Mouse (Mus musculus) kidney, postnatal 4 days (tissue): ENCODE results near the gene Mfap2.

Source experiments
- DNase-seq, 2 experiments: peaks; one replicate each; pipeline ENCODE4 v3.0.0; 2021; ENCODE audit warnings: mixed read lengths in 2 of 2

The Mfap2 gene

GRCm38 (mm10) chr4:141010118-141010517 is at the start of gene Mfap2:
Gene Mfap2, plus strand, starts transcription at chr4:141010418.
- no peak for DNase-seq

GRCm38 (mm10) chr4:140960781-140961466 is 49.3 kb upstream of the Mfap2 start, which contains the start of gene Sdhb:
Gene Sdhb, plus strand, starts transcription at chr4:140961203.
- peak; percentile 96 to 98 for DNase-seq

- no peak for DNase-seq
Measured at GRCm38 (mm10) chr4:140961467-140962206, 48.6 kb upstream of the Mfap2 start.

- no peak for DNase-seq
Measured at GRCm38 (mm10) chr4:140962207-140962909, 47.9 kb upstream of the Mfap2 start.

- DNase-seq, result peak; percentile 76 to 84
Measured at GRCm38 (mm10) chr4:140962950-140963349, 47.3 kb upstream of the Mfap2 start.

- DNase-seq, result peak in 1 of 2 experiments; percentile 48
Measured at GRCm38 (mm10) chr4:140963941-140964597, 46.1 kb upstream of the Mfap2 start.

GRCm38 (mm10) chr4:140964620-140965019 is 45.6 kb upstream of the Mfap2 start:
- DNase-seq, result peak; percentile 79 to 86

- no peak for DNase-seq
Measured at GRCm38 (mm10) chr4:140967386-140968159, 42.6 kb upstream of the Mfap2 start.

- no peak for DNase-seq
Measured at GRCm38 (mm10) chr4:140971691-140972090, 38.5 kb upstream of the Mfap2 start.

GRCm38 (mm10) chr4:140974408-140974807 is 35.8 kb upstream of the Mfap2 start:
- DNase-seq, result no peak

- no peak for DNase-seq
Measured at GRCm38 (mm10) chr4:140975356-140975755, 34.9 kb upstream of the Mfap2 start.

GRCm38 (mm10) chr4:140977278-140977677 is 32.9 kb upstream of the Mfap2 start:
- DNase-seq, result no peak

GRCm38 (mm10) chr4:140977886-140978692 is 32.1 kb upstream of the Mfap2 start:
- no peak for DNase-seq

GRCm38 (mm10) chr4:140981605-140982004 is 28.6 kb upstream of the Mfap2 start:
- DNase-seq, result no peak

- peak in 1 of 2 experiments; percentile 47 for DNase-seq
Measured at GRCm38 (mm10) chr4:140982808-140983207, 27.4 kb upstream of the Mfap2 start.

- peak; percentile 32 to 44 for DNase-seq
Measured at GRCm38 (mm10) chr4:140983442-140983841, 26.8 kb upstream of the Mfap2 start.

GRCm38 (mm10) chr4:140984544-140984943 is 25.7 kb upstream of the Mfap2 start:
- no peak for DNase-seq

- DNase-seq, result no peak
Measured at GRCm38 (mm10) chr4:140986024-140986710, 24.1 kb upstream of the Mfap2 start.

- DNase-seq, result peak; percentile 94 to 95
Measured at GRCm38 (mm10) chr4:140986711-140987395, 23.4 kb upstream of the Mfap2 start, which contains the start of gene Atp13a2. Gene Atp13a2, plus strand, starts transcription at chr4:140986873.

- peak in 1 of 2 experiments; percentile 41 for DNase-seq
Measured at GRCm38 (mm10) chr4:140987476-140987875, 22.7 kb upstream of the Mfap2 start.
